Mouse (Mus musculus) olfactory bulb, adult 2 months (tissue): ENCODE data around the gene Zfp113.

ENCODE experiments used
- CTCF ChIP-seq: fragments of 200-500 bp; IDR thresholded peaks from 2 replicates; pipeline ENCODE4 v1.5.1; 2012; ENCODE audit warnings: low read depth, mild to moderate bottlenecking, low read length, moderate library complexity; ENCODE audit not compliant: insufficient read depth
- POLR2A ChIP-seq: fragments of 200-500 bp; IDR thresholded peaks from 2 replicates; pipeline ENCODE4 v1.6.1; 2012; ENCODE audit warnings: mild to moderate bottlenecking, low read depth, low read length, moderate library complexity; ENCODE audit not compliant: insufficient read depth

DNA sequence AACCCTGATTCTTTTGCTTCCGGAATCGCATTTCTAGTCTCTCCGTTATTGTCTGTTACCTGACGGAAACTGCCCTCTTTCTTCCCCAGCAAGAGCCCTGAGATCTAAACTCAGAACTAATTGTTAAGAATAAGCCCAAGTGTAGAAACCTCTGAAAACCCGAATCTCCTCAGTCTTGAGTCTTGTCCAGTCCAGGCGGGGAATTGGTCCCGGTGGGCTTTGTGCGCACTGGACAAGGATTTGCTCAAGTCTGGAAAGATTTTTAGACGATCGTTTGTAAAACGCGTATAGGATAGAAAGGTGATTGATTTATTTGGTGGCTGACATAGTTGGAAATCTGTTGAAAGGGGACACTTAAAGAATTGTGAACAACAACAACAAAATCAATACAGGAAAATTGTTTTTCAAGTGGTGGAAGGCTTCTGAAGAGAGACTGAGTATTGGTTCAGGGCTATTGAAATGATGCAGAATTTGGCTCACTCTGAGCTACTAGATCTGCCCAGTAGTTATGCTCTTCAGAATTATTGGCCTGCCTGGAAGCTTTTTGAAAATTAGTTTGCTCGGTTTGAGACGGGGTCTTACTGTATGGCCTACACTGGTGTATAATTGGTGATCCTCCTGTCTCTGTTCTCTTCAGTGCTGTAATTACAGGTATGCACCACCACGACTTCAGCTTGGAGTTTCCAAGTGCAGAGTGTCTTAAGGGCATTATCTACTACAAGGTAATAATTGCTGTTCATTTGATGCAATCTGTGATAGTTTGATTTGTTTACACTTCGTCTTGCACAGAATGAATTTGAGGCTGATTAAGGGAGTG, 38.1 kb downstream of the Zfp113 start:
- TF ChIP-seq POLR2A = no peak
- no peak for TF ChIP-seq CTCF
